Mouse (Mus musculus) lung, embryonic 14.5 days (tissue): ENCODE results near the gene Smdt1. TPM values are rescaled to one million over a fixed set of nuclear protein-coding genes. Genes with fewer than 3 reads are reported as not detected.
A peak's percentile ranks its signal among the peaks of the same experiment; 100 is the strongest.

Experiments
- ATAC-seq: fragments of 200-750 bp; cut with Nextera tagmentation; 2 replicates; pipeline ENCODE4 v1.8.0; 2017; ENCODE audit warnings: mild to moderate bottlenecking, moderate TSS enrichment, moderate library complexity; ENCODE audit not compliant: insufficient read depth
- DNase-seq: peaks from one replicate; pipeline ENCODE4 v3.0.0-alpha.2; 2015
- H3K27ac ChIP-seq: fragments of 300-500 bp; sonication (generic); 2 replicates; pipeline ENCODE4 v1.5.1; 2014; ENCODE audit warnings: low read depth, mild to moderate bottlenecking, moderate library complexity
- H3K27me3 ChIP-seq: fragments of 300-500 bp; sonication (generic); 2 replicates; pipeline ENCODE4 v1.6.1; 2014; ENCODE audit warnings: low read length, control low read depth; ENCODE audit not compliant: insufficient read depth
- H3K36me3 ChIP-seq: fragments of 300-500 bp; sonication (generic); 2 replicates; pipeline ENCODE4 v1.6.1; 2014; ENCODE audit warnings: control low read depth; ENCODE audit not compliant: insufficient read depth
- H3K4me1 ChIP-seq: fragments of 300-500 bp; sonication (generic); 2 replicates; pipeline ENCODE4 v1.6.1; 2014; ENCODE audit warnings: antibody characterized with exemption, control low read depth; ENCODE audit not compliant: insufficient read depth
- H3K4me2 ChIP-seq: fragments of 300-500 bp; sonication (generic); 2 replicates; pipeline ENCODE4 v1.6.1; 2014; ENCODE audit warnings: mild to moderate bottlenecking
- H3K4me3 ChIP-seq: fragments of 300-500 bp; sonication (generic); 2 replicates; pipeline ENCODE4 v1.5.1; 2014; ENCODE audit warnings: low read depth, low read length
- H3K9ac ChIP-seq: fragments of 300-500 bp; sonication (generic); 2 replicates; pipeline ENCODE4 v1.6.1; 2014
- H3K9me3 ChIP-seq: fragments of 300-500 bp; sonication (generic); 2 replicates; pipeline ENCODE4 v1.6.1; 2016; ENCODE audit warnings: low read depth, low read length, control low read depth
- CTCF ChIP-seq: IDR thresholded peaks from 2 replicates; pipeline ENCODE4 v1.5.1; 2016; ENCODE audit warnings: antibody characterized with exemption, low read depth
- WGBS: fragments of 180-500 bp; shearing (Covaris S2); extraction: QIAGEN DNeasy Blood & Tissue Kit; methylation state at CpG from one replicate; pipeline ENCODE4 v1.1.7; 2014; 5-methylcytosine and 5-hydroxymethylcytosine counted together
- polyA plus RNA-seq: library from polyadenylated mRNA; unstranded; fragments of >200 nt; fragmentation: Nextera tagmentation; extraction: Ambion mirVana; gene quantifications from 2 replicates; pipeline ENCODE4 v1.2.1, GENCODE M21; 2014

Smdt1 gene
- 218 and 226 TPM in 2 replicates for polyA plus RNA-seq

- no peaks in the 10 kb centered on the region for H3K27me3 ChIP-seq
- no peaks in the 10 kb centered on the region for H3K9me3 ChIP-seq
- 0 out of 2 replicates have a peak within 1 kb of the TSS, but pooled peaks have one; percentile 38 for H3K27ac ChIP-seq
- WGBS, result under 1% methylated on average over 41 of the region's 41 CpGs
- peak; percentile 88 for ATAC-seq
- H3K36me3 ChIP-seq, result peaks cover 29% of the 10 kb centered on the region
- peaks cover 8% of the 10 kb centered on the region; the same call in 1 of the 2 replicates for H3K4me1 ChIP-seq
- TF ChIP-seq CTCF, result no peak
- H3K4me2 ChIP-seq, result peak within 1 kb of the TSS; percentile 60
- peak; percentile 98 for DNase-seq
- peak within 1 kb of the TSS; percentile 53 for H3K9ac ChIP-seq
- peak within 1 kb of the TSS; percentile 58 for H3K4me3 ChIP-seq
Measured at GRCm38 (mm10) chr15:82338593-82339112, at the start of gene Smdt1, which contains the start of the genes Naga and Pheta2. Gene Smdt1 (plus strand): TSS chr15:82338959. Gene Naga (minus strand): TSS chr15:82338925. Gene Pheta2 (plus strand): TSS chr15:82338942.

- Histone ChIP-seq H3K4me3 (no peak overlapping the region), H3K9ac (no peak overlapping the region), H3K4me2 (no peak overlapping the region), H3K9me3 (no peaks in the 10 kb centered on the region), H3K27me3 (no peaks in the 10 kb centered on the region), H3K4me1 (0 out of 2 replicates have a peak, but pooled peaks cover 5% of the 10 kb centered on the region), H3K27ac (no peak overlapping the region), H3K36me3 (no peaks in the 10 kb centered on the region)
- ATAC-seq, result no peak
- no peak for DNase-seq
- 89% methylated on average over 7 of the region's 7 CpGs for WGBS
- TF ChIP-seq CTCF, result no peak
Measured at GRCm38 (mm10) chr15:82290252-82290651, 48.5 kb upstream of the Smdt1 start.

GRCm38 (mm10) chr15:82292851-82293250 is 45.9 kb upstream of the Smdt1 start:
- ATAC-seq (no peak), DNase-seq (no peak)
- H3K4me3 ChIP-seq, result no peak overlapping the region
- H3K36me3 ChIP-seq, result no peaks in the 10 kb centered on the region
- no peaks in the 10 kb centered on the region for H3K27me3 ChIP-seq
- H3K9me3 ChIP-seq, result no peaks in the 10 kb centered on the region
- 24% methylated on average over 5 of the region's 5 CpGs for WGBS
- peak overlapping the region; percentile 40 for H3K4me2 ChIP-seq
- H3K9ac ChIP-seq, result no peak overlapping the region
- H3K4me1 ChIP-seq, result 0 out of 2 replicates have a peak, but pooled peaks cover 5% of the 10 kb centered on the region
- H3K27ac ChIP-seq, result no peak overlapping the region
- TF ChIP-seq CTCF, result no peak

GRCm38 (mm10) chr15:82293271-82293711 is 45.5 kb upstream of the Smdt1 start:
- DNase-seq (peak; percentile 64), ATAC-seq (peak; percentile 70)
- Histone ChIP-seq H3K9me3 (no peaks in the 10 kb centered on the region), H3K4me1 (0 out of 2 replicates have a peak, but pooled peaks cover 5% of the 10 kb centered on the region), H3K36me3 (no peaks in the 10 kb centered on the region), H3K4me2 (peak overlapping the region; percentile 40), H3K9ac (no peak overlapping the region), H3K4me3 (no peak overlapping the region), H3K27ac (no peak overlapping the region), H3K27me3 (no peaks in the 10 kb centered on the region)
- 6% methylated on average over 7 of the region's 7 CpGs for WGBS
- no peak; the same call in 1 of the 2 replicates for TF ChIP-seq CTCF

DNA sequence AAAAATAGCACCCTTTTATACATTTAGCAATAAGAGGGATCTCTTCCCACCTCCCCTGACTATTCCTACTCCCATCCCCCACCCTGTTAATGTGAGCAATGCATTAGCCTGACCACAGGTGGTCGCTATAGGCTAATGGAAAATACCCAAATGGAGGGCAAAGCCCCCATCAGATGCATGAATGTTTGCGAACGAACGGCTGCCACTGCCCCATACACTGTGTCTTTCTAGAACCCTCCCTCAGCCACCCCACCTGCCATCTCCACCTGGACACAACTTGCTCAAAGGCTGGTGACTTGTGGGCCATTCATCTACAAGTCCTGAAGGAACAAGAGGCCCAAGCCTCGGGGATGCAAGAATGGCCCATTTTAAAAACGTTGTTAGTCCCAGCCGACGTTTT is 44.7 kb upstream of the Smdt1 start:
- DNase-seq (peak; percentile 59), ATAC-seq (0 out of 2 replicates have a peak, but pooled peaks have one; percentile 33)
- no peaks in the 10 kb centered on the region for H3K27me3 ChIP-seq
- H3K9me3 ChIP-seq, result no peaks in the 10 kb centered on the region
- no peak overlapping the region for H3K4me2 ChIP-seq
- 28% methylated on average over 8 of the region's 8 CpGs for WGBS
- no peak overlapping the region for H3K4me3 ChIP-seq
- peak; percentile 74 for TF ChIP-seq CTCF
- no peaks in the 10 kb centered on the region for H3K36me3 ChIP-seq
- H3K4me1 ChIP-seq, result 0 out of 2 replicates have a peak, but pooled peaks cover 5% of the 10 kb centered on the region
- no peak overlapping the region for H3K9ac ChIP-seq
- H3K27ac ChIP-seq, result no peak overlapping the region

- H3K36me3 ChIP-seq, result no peaks in the 10 kb centered on the region
- no peaks in the 10 kb centered on the region for H3K4me1 ChIP-seq
- H3K27me3 ChIP-seq, result no peaks in the 10 kb centered on the region
- ATAC-seq, result peak; percentile 38; the same call in 1 of the 2 replicates
- DNase-seq, result peak; percentile 40
- H3K9ac ChIP-seq, result no peak within 1 kb of the TSS
- TF ChIP-seq CTCF, result no peak
- H3K9me3 ChIP-seq, result no peaks in the 10 kb centered on the region
- H3K4me2 ChIP-seq, result peak within 1 kb of the TSS; percentile 39; the same call in 1 of the 2 replicates
- 0 out of 2 replicates have a peak within 1 kb of the TSS, but pooled peaks have one; percentile 4 for H3K4me3 ChIP-seq
- 52% methylated on average over 39 of the region's 39 CpGs for WGBS
- no peak within 1 kb of the TSS for H3K27ac ChIP-seq
Measured at GRCm38 (mm10) chr15:82298764-82299561, 39.8 kb upstream of the Smdt1 start, which contains the start of gene Wbp2nl. Gene Wbp2nl (plus strand): TSS chr15:82298954.
